Mouse (Mus musculus) spleen, adult 2 months (tissue): Measurements from ENCODE around the gene Pde1a.

Source experiments
- CTCF ChIP-seq: fragments of 200-500 bp; IDR thresholded peaks from 2 replicates; pipeline ENCODE4 v1.5.1; 2011; ENCODE audit warnings: mild to moderate bottlenecking, inconsistent platforms; ENCODE audit not compliant: insufficient read depth, insufficient read length, insufficient replicate concordance; ENCODE audit errors: extremely low read depth
- POLR2A ChIP-seq: fragments of 200-500 bp; IDR thresholded peaks from 2 replicates; pipeline ENCODE4 v1.6.1; 2011; ENCODE audit warnings: low read depth, low read length, inconsistent platforms

GRCm38 (mm10) chr2:79922356-79922755, 206.9 kb downstream of the Pde1a start:
- TF ChIP-seq POLR2A (no peak), CTCF (no peak)
